Mouse (Mus musculus): ENCODE results near the gene Large1.
"Not testable (repeated sequence)": the region's sequence is repeated elsewhere in the genome, so short reads cannot be mapped to it uniquely, and the experiment has no call there.

Large1 gene

GRCm38 (mm10) chr8:73291630-73292029, 61.7 kb downstream of the Large1 start:
- no peak for DNase-seq

GRCm38 (mm10) chr8:73290636-73291035, 62.7 kb downstream of the Large1 start:
- no peak for DNase-seq

- DNase-seq, result no peak
Observed at GRCm38 (mm10) chr8:73289831-73290230, 63.5 kb downstream of the Large1 start.

GRCm38 (mm10) chr8:73281996-73282395, 71.3 kb downstream of the Large1 start:
- no peak for DNase-seq

GRCm38 (mm10) chr8:73276015-73276414, 77.3 kb downstream of the Large1 start:
- DNase-seq, result no peak

- not testable (repeated sequence) for DNase-seq
Observed at GRCm38 (mm10) chr8:73275445-73275844, 77.9 kb downstream of the Large1 start.

GRCm38 (mm10) chr8:73273150-73273549, 80.2 kb downstream of the Large1 start:
- no peak for DNase-seq

- DNase-seq, result no peak
Observed at GRCm38 (mm10) chr8:73270991-73271390, 82.3 kb downstream of the Large1 start.

- DNase-seq, result no peak
Observed at GRCm38 (mm10) chr8:73257981-73258380, 95.4 kb downstream of the Large1 start.

- no peak for DNase-seq
Observed at GRCm38 (mm10) chr8:73244186-73244585, 109.2 kb downstream of the Large1 start.

- DNase-seq, result no peak
Observed at GRCm38 (mm10) chr8:73242066-73242465, 111.3 kb downstream of the Large1 start.

GRCm38 (mm10) chr8:73234209-73234608, 119.1 kb downstream of the Large1 start:
- no peak for DNase-seq

GRCm38 (mm10) chr8:73233358-73234041, 119.8 kb downstream of the Large1 start:
- no peak for DNase-seq

GRCm38 (mm10) chr8:73226841-73227240, 126.5 kb downstream of the Large1 start:
- DNase-seq, result no peak

GRCm38 (mm10) chr8:73225654-73226053, 127.7 kb downstream of the Large1 start:
- DNase-seq, result no peak

- no peak for DNase-seq
Observed at GRCm38 (mm10) chr8:73219178-73219811, 134.0 kb downstream of the Large1 start.

GRCm38 (mm10) chr8:73206831-73207230, 146.5 kb downstream of the Large1 start:
- no peak for DNase-seq

- DNase-seq, result no peak
Observed at GRCm38 (mm10) chr8:73201854-73202253, 151.5 kb downstream of the Large1 start.

- DNase-seq, result no peak
Observed at GRCm38 (mm10) chr8:73197714-73198113, 155.6 kb downstream of the Large1 start.

- DNase-seq, result no peak
Observed at GRCm38 (mm10) chr8:73188684-73189083, 164.7 kb downstream of the Large1 start.

GRCm38 (mm10) chr8:73187381-73187780, 166.0 kb downstream of the Large1 start:
- DNase-seq, result no peak

GRCm38 (mm10) chr8:73178434-73178833, 174.9 kb downstream of the Large1 start:
- no peak for DNase-seq

- DNase-seq, result no peak
Observed at GRCm38 (mm10) chr8:73172661-73173060, 180.7 kb downstream of the Large1 start.

- DNase-seq, result no peak
Observed at GRCm38 (mm10) chr8:73161994-73162393, 191.3 kb downstream of the Large1 start.

GRCm38 (mm10) chr8:73161564-73161963, 191.8 kb downstream of the Large1 start:
- DNase-seq, result no peak
